In the genomic region with DNA sequence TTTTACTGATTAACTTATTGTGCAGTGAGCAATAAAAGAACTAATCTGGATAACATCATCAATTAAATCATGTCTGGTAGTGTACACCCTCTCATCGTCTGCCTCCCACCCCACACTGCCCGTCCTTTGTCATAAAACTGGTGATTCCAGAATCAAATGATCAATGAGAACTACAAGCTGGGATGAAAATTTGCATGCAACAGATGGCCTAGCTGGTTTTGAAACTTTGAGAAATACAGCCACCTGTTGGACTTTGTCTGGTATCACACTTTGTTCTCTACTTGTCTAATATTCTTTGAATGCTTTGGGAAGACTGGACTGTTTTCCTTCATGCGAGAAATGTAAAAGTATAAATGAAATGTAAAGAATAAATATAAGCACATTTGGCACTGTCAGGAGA, we compare ENCODE assay signal across 7 mouse cellular contexts.
DNase-seq lines count a peak whose midpoint lies in the region; ATAC-seq and TF ChIP-seq lines count a peak whose summit lies in the region.

No protein-coding gene starts in this region.

- no peak overlapping the region for H3K9ac ChIP-seq in midbrain, postnatal 0 days (replicated peaks; ENCODE audit: low read length, poor library complexity, severe bottlenecking)
- no peak overlapping the region for H3K9ac ChIP-seq in midbrain, embryonic 16.5 days (ENCODE audit: low read depth, low read length)

- H3K36me3 ChIP-seq in kidney, adult 2 months (ENCODE audit: control insufficient read depth, insufficient read depth, low read length), result no peaks in the 10 kb centered on the region
- H3K36me3 ChIP-seq in midbrain, postnatal 0 days (ENCODE audit: insufficient read depth, low read length), result no peaks in the 10 kb centered on the region
- H3K36me3 ChIP-seq in midbrain, embryonic 16.5 days (ENCODE audit: control insufficient read depth, insufficient read depth, low read length), result no peaks in the 10 kb centered on the region

- H3K4me3 ChIP-seq in kidney, adult 2 months (ENCODE audit: insufficient read depth, low read depth, low read length), result no peak overlapping the region
- no peak overlapping the region for H3K4me3 ChIP-seq in midbrain, postnatal 0 days (ENCODE audit: low read depth, low read length)
- H3K4me3 ChIP-seq in midbrain, embryonic 16.5 days (ENCODE audit: low read depth, low read length), result no peak overlapping the region

- peak; percentile 22 for DNase-seq in kidney, adult 2 months
- DNase-seq in kidney, adult 11 months, result no peak
- peak; percentile 52 for DNase-seq in midbrain, postnatal 0 days (ENCODE audit: low spot score)
- peak; percentile 27 for DNase-seq in fibroblast of lung, adult 2 months (ENCODE audit: low read depth)
- DNase-seq in urinary bladder, postnatal 36 days (ENCODE audit: low spot score in 2 of 2), result no peak
- DNase-seq in spleen, postnatal 4 days (ENCODE audit: low spot score in 2 of 2), result no peak

- no peak overlapping the region for H3K27ac ChIP-seq in kidney, adult 2 months (ENCODE audit: insufficient read depth, low read depth, low read length)
- H3K27ac ChIP-seq in midbrain, postnatal 0 days (ENCODE audit: low read depth, low read length), result no peak overlapping the region
- no peak overlapping the region for H3K27ac ChIP-seq in midbrain, embryonic 16.5 days (ENCODE audit: low read length)

- no peak for TF ChIP-seq POLR2A in kidney, adult 2 months (IDR thresholded peaks at IDR 0.05; ENCODE audit: low read depth, low read length)

- no peak for TF ChIP-seq CTCF in kidney, adult 2 months (conservative IDR thresholded peaks at IDR 0.05; ENCODE audit: insufficient read depth, insufficient read length, low read depth, low read length)
- peak; percentile 74 for TF ChIP-seq CTCF in midbrain, postnatal 0 days (IDR thresholded peaks at IDR 0.05)

- H3K9me3 ChIP-seq in midbrain, postnatal 0 days (ENCODE audit: low read length), result no peaks in the 10 kb centered on the region
- no peaks in the 10 kb centered on the region for H3K9me3 ChIP-seq in midbrain, embryonic 16.5 days (replicated peaks; ENCODE audit: control insufficient read depth, low read length, poor library complexity, severe bottlenecking)

- 24% methylated on average over 3 of the region's 3 CpGs for WGBS in kidney, adult 2 months
- 44% methylated on average over 3 of the region's 3 CpGs for WGBS in midbrain, postnatal 0 days
- 37% methylated on average over 3 of the region's 3 CpGs for WGBS in midbrain, embryonic 16.5 days

- no peaks in the 10 kb centered on the region for H3K27me3 ChIP-seq in kidney, adult 2 months (replicated peaks; ENCODE audit: control insufficient read depth, insufficient read depth, low read length)
- H3K27me3 ChIP-seq in midbrain, postnatal 0 days (ENCODE audit: insufficient read depth, low read length), result no peaks in the 10 kb centered on the region
- no peaks in the 10 kb centered on the region for H3K27me3 ChIP-seq in midbrain, embryonic 16.5 days (ENCODE audit: control insufficient read depth, insufficient read depth, low read depth, low read length)

- no peaks in the 10 kb centered on the region for H3K4me1 ChIP-seq in kidney, adult 2 months (ENCODE audit: control insufficient read depth, insufficient read depth, low read length)
- H3K4me1 ChIP-seq in midbrain, postnatal 0 days (ENCODE audit: insufficient read depth, low read length), result no peaks in the 10 kb centered on the region
- no peaks in the 10 kb centered on the region for H3K4me1 ChIP-seq in midbrain, embryonic 16.5 days (ENCODE audit: control insufficient read depth, insufficient read depth, low read length)

- ATAC-seq in midbrain, postnatal 0 days (ENCODE audit: low FRiP score), result no peak
- no peak for ATAC-seq in midbrain, embryonic 16.5 days

- H3K4me2 ChIP-seq in midbrain, postnatal 0 days (ENCODE audit: low read depth, low read length, poor library complexity, severe bottlenecking), result no peak overlapping the region
- H3K4me2 ChIP-seq in midbrain, embryonic 16.5 days (ENCODE audit: low read length), result no peak overlapping the region

Comparison
In these comparisons a context has a peak if more than half of its experiments do, and no peak if none do; other contexts are left out.
1. DNase-seq: peak in kidney, adult 2 months (single experiment), midbrain, postnatal 0 days (single experiment) and fibroblast of lung, adult 2 months (single experiment); none in kidney, adult 11 months (single experiment), urinary bladder, postnatal 36 days (0 of 2) and spleen, postnatal 4 days (0 of 2).